Mouse (Mus musculus) lung, adult 2 months (tissue): ENCODE measurements around the gene Fam166a. TPM values are rescaled to one million over a fixed set of nuclear protein-coding genes. Genes with fewer than 3 reads are reported as not detected.

ENCODE experiments used
- DNase-seq: peaks from one replicate; pipeline ENCODE4 v3.0.0; 2022
- H3K4me1 ChIP-seq: fragments of 200-500 bp; 2 replicates; pipeline ENCODE4 v1.6.1; 2011; ENCODE audit warnings: low read length; ENCODE audit not compliant: control insufficient read depth, insufficient read depth
- H3K4me3 ChIP-seq: fragments of 200-500 bp; replicated peaks from 2 replicates; pipeline ENCODE3; 2011; ENCODE audit warnings: low read depth, mild to moderate bottlenecking, control low read depth, low read length; ENCODE audit errors: extremely low read depth
- CTCF ChIP-seq: fragments of 200-500 bp; IDR thresholded peaks from 2 replicates; pipeline ENCODE4 v1.5.1; 2011; ENCODE audit warnings: mild to moderate bottlenecking, low read length, control low read depth; ENCODE audit not compliant: insufficient read depth
- POLR2A ChIP-seq: fragments of 200-500 bp; IDR thresholded peaks from 2 replicates; pipeline ENCODE4 v1.6.1; 2011; ENCODE audit warnings: low read depth, mild to moderate bottlenecking, control low read depth, low read length, borderline replicate concordance; ENCODE audit errors: extremely low read depth
- WGBS: fragments of 180-500 bp; shearing (Covaris S2); methylation state at CpG from one replicate; pipeline ENCODE4 v1.1.7; 2018; 5-methylcytosine and 5-hydroxymethylcytosine counted together
- polyA plus RNA-seq: library from polyadenylated mRNA; depleted of rRNA; stranded (reverse); fragments of >200 nt; gene quantifications from 2 replicates; pipeline ENCODE4 v1.2.3, GENCODE M21; 2012

Gene Fam166a
- polyA plus RNA-seq, 1 experiment: 0.17 TPM

DNA sequence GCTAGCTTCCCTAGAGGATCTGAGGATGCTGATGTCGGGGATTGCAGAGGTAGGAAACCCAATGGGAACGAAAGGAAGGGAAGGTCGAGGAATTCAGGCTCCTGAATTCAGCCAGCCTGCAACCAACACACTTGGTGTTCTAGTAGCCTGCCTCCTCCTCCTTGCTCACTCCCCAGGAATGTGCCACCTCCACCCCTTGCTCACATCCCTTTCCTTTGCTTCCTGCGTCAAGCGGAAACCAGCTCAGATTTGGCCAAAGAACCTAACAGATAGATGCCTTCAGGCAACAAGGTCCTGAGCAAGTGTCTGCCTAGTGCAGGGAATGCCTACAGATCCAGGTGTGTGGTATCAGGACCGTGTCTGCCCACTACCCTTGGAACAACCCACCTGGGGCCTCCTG lies 42.0 kb upstream of the Fam166a start:
- H3K4me1 ChIP-seq: peaks cover 29% of the 10 kb centered on the region
- 35% methylated on average over 6 of the region's 6 CpGs for WGBS

DNA sequence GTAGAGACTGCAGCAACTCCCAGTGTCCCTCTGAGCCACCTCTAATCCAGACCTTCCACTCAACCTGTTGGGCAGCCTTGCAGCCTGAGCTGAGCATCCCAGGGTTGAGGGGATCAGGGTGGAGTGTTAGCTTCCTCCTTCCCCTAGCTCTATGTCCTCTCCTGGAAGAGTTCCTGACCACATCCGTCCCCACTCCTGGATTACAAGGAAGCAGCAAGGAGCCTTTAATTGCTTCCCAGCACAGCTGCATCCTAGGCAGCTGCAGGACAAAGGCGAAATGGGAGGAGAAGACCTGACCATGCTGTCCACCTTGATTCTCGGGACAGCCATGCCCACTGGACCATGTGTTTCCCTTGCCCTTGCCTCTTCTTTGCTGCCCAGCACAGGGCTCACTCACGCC lies 41.5 kb upstream of the Fam166a start:
- peak; percentile 23 for DNase-seq
- 38% methylated on average over 4 of the region's 4 CpGs for WGBS
- Histone ChIP-seq H3K4me3 (peak overlapping the region; percentile 2), H3K4me1 (peaks cover 29% of the 10 kb centered on the region)
- TF ChIP-seq CTCF (no peak), POLR2A (no peak)

More for the DNA sequence above, 42.0 kb upstream of the Fam166a start:
- no peak overlapping the region for H3K4me3 ChIP-seq
- DNase-seq: peak; percentile 23
- TF ChIP-seq POLR2A: peak; percentile 36; the same call in 1 of the 2 replicates
- no peak for TF ChIP-seq CTCF

DNA sequence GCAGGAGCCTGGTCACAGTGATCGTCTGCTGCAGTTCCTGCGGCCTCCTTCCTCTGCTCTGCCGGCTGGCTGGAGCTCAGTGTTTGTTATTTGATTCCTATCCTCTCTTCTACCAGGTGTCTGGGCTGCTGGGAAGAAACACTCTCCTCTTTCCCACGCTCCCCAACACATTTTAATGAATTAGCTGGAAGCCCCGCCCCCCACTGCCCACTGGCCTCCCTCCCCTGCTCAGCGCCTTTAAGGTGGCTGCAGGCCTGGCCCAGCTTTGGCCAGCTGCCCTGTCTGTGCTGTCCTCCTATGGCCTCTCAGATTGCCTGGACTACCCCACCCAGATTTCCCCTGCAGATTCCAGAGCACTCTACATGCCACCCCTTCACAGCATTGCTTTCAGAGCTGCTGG lies 40.9 kb upstream of the Fam166a start:
- H3K4me3 ChIP-seq: no peak overlapping the region
- TF ChIP-seq CTCF: no peak
- TF ChIP-seq POLR2A: peak; percentile 44; the same call in 1 of the 2 replicates
- H3K4me1 ChIP-seq: peaks cover 29% of the 10 kb centered on the region
- peak; percentile 57 for DNase-seq
- WGBS: 27% methylated on average over 6 of the region's 6 CpGs

DNA sequence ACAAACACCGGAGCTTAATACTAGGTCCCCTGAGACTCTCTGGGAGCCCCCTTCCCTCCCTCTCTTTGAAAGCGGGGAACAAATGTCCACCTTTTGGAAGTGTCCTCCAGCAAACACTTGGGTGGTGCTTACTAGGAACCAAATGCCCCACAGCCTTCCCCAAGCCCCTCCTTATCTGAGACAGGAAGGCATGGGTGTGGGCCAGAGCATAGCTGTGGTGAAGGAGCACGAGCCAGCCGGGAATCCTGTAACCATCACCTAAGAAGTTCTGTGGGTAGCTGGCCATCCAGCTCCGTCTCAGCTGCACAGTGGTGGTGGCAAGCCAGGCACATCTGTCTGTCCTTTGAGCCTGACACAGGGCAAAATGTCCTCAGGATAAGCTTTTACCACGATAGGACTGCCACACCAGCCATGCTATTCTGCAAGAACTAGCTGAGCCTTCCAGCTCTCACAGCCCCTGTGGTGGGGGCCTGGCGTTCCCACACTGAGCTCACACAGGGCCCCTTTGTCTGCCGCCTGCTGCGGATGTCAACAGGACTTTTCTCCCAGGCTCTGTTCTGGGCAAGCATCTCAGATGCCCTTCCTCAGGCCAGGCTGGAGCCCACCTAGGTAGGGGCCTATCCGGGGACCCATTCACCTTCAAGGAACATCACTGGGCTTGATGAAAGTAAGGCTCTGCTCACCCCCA lies 40.1 kb upstream of the Fam166a start:
- Histone ChIP-seq H3K4me3 (no peak overlapping the region), H3K4me1 (peaks cover 29% of the 10 kb centered on the region)
- 38% methylated on average over 10 of the region's 10 CpGs for WGBS
- DNase-seq: peak; percentile 10
- no peak for TF ChIP-seq CTCF
- TF ChIP-seq POLR2A: no peak

DNA sequence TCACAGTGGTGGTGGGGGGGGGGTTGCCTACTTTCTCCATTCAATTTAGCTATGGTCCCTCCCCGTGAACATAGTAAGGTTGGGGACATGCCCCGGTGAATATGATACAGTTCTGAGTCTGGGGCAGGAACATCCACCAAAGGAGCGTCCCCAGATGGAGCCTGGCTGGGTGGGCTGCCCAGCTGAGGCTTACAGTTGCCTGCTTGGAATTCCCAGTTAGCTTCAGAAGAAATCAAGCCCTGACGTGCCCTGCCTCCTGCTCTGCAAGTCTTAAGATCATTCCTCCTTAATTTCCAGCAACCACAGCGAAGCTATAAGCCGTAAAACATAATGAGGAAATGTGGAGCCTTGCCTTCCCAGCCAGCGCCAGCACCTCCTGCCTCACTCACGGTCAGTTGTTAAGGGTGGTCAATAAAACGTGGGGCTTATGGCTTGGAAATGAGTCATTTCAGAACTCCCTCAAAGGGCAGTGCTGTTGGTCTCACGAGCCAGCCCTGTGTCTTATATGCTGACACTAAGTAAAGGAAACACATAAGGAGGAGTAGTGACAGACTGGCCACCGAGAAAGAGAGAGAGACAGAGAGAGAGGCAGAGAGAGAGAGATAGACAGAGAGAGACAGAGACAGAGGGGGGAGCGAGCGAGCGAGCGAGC lies 38.9 kb upstream of the Fam166a start:
- 69% methylated on average over 15 of the region's 15 CpGs for WGBS
- H3K4me1 ChIP-seq: peaks cover 28% of the 10 kb centered on the region
- DNase-seq: peak; percentile 3
- TF ChIP-seq POLR2A: no peak
- no peak for TF ChIP-seq CTCF
- H3K4me3 ChIP-seq: no peak overlapping the region

DNA sequence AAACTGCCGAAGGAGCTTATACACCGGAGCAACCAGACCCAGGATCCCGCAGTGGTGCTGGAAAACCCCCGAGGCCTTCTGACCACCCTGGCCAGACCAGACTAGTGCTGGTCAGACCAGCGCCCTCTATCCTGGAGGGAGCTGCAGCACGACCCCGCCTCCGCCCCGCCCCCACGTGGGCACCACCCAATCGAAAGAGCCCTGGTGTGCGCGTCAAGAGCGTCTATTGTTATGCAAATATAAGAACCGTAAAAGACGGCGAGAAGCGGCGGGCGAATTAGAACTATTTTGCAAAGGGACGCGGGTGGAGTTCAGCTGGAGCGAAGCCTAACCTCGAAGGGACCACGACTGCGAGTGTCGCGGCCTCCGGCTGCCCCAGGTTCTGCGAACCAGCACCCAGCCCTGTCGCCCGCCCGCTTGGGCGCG lies 38.1 kb upstream of the Fam166a start, which contains the start of gene Nrarp:
Gene Nrarp (plus strand): TSS at position 281 of the 426 bp plus-strand sequence.
- H3K4me3 ChIP-seq: peak within 1 kb of the TSS; percentile 67
- H3K4me1 ChIP-seq: peaks cover 24% of the 10 kb centered on the region
- under 1% methylated on average over 35 of the region's 35 CpGs for WGBS
- TF ChIP-seq POLR2A (peak; percentile 75; the same call in 1 of the 2 replicates), CTCF (0 out of 2 replicates have a peak, but pooled peaks have one; percentile 20)
- peak; percentile 91 for DNase-seq

DNA sequence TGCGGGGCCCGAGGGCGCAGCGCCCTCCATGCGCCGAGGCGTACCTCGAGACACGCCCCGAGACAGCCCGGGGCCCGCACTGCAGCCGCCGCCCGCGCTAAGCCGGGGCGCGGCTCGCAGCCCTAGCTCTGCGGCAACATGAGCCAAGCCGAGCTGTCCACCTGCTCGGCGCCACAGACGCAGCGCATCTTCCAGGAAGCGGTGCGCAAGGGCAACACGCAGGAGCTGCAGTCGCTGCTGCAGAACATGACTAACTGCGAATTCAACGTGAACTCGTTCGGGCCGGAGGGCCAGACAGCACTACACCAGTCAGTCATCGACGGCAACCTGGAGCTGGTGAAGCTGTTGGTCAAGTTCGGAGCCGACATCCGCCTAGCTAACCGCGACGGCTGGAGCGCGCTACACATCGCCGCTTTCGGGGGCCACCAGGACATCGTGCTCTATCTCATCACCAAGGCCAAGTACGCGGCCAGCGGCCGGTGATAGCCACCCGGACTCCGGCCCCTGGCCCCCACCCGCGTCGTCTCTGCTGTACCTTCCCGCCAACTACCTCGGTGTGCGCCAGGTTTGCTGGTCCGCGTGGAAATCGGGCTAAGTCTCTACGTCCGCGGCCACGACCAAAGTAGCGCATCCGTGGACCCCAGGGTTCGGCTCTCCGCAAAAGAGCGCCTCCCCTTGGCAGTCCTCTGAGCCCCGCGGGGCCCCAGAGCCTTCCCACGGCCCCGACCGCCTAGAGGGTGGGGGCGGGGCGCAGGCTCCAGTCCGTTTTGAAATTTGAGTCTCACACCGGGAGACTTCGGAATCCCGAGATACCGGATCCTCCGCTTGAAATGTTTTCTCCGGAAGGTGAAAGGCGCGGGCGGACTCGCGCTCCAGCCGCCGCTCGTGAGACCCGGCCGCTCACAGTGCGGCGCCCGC lies 37.3 kb upstream of the Fam166a start:
- peak; percentile 70 for DNase-seq
- Histone ChIP-seq H3K4me3 (peak overlapping the region; percentile 67), H3K4me1 (peaks cover 18% of the 10 kb centered on the region)
- under 1% methylated on average over 100 of the region's 100 CpGs for WGBS
- TF ChIP-seq POLR2A (peak; percentile 59; the same call in 1 of the 2 replicates), CTCF (no peak)

DNA sequence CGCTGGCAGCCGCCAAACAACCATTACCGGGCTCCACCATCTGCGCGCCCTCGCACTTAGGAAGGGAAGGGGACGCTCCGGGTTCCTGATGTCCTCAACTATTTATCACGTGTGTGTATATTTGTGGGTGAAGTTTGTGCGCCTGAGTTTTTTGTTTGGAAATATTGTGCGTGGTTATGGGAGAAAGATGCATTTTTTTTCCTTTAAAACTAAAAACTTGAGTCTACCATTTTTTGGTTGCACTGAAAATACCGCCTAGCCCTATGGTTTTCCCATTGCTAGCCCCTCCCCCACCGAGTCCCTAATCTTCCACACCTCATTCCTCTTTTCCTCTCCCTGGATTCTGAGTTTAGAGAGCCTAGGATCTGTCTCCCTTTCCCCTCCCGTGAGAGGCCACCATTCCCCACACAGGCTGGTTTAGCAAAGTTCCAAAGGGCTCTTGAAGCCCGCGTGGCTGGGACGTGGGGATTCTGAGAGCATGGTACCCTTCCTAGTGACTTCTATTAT lies 36.6 kb upstream of the Fam166a start:
- no peak for DNase-seq
- peaks cover 10% of the 10 kb centered on the region for H3K4me1 ChIP-seq
- no peak for TF ChIP-seq POLR2A
- no peak for TF ChIP-seq CTCF
- WGBS: 2% methylated on average over 17 of the region's 17 CpGs
- peak overlapping the region; percentile 67 for H3K4me3 ChIP-seq

DNA sequence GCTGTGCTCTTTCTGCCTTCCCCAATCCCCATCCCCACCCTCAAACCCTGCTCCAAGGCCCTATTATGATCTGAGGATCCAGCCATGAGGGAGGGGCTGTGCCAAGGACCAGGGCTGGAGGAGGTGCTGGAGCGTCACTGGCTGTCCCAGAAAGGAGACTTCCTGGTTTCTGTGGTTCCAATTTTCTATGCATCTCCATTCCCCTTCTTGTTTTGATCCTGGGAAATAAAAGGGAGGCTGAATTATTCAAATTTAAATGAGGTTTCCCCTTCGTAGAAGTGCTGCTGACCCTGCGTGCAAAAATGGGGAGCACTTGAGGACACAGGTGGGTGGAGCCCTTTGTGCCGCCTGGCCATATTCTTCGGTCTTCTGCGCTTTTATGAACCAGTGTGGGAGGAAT lies 35.9 kb upstream of the Fam166a start:
- Histone ChIP-seq H3K4me3 (peak overlapping the region; percentile 39), H3K4me1 (peaks cover 3% of the 10 kb centered on the region; the same call in 1 of the 2 replicates)
- TF ChIP-seq POLR2A (0 out of 2 replicates have a peak, but pooled peaks have one; percentile 12), CTCF (no peak)
- 33% methylated on average over 6 of the region's 6 CpGs for WGBS
- no peak for DNase-seq
